Mouse (Mus musculus) heart, adult 2 months (tissue): ENCODE measurements at regions not wholly inside any gene's neighbourhood (a gene's known extent, or its start where the extent isn't known, plus 50 kb on each side); places are given as distances from the start of the nearest gene placed in this dataset.

Source experiments
- DNase-seq, 2 experiments: peaks; one replicate each; pipeline ENCODE4 v3.0.0; 2021
- H3K27ac ChIP-seq: fragments of 200-600 bp; 2 replicates; pipeline ENCODE4 v1.8.1; 2022
- H3K27me3 ChIP-seq: fragments of 200-500 bp; 2 replicates; pipeline ENCODE4 v1.6.1; 2012; ENCODE audit warnings: mild to moderate bottlenecking, low read length, inconsistent platforms, mixed read lengths; ENCODE audit not compliant: control insufficient read depth, insufficient read depth
- H3K36me3 ChIP-seq: fragments of 200-500 bp; 2 replicates; pipeline ENCODE4 v1.6.1; 2012; ENCODE audit warnings: low read length, inconsistent platforms; ENCODE audit not compliant: control insufficient read depth, insufficient read depth
- H3K4me1 ChIP-seq: fragments of 200-500 bp; 2 replicates; pipeline ENCODE4 v1.6.1; 2011; ENCODE audit warnings: low read length; ENCODE audit not compliant: control insufficient read depth, insufficient read depth
- H3K4me3 ChIP-seq: fragments of 200-600 bp; 2 replicates; pipeline ENCODE4 v1.8.1; 2022
- H3K79me2 ChIP-seq: fragments of 200-500 bp; replicated peaks from 2 replicates; pipeline ENCODE4 v1.6.1; 2012; ENCODE audit warnings: mild to moderate bottlenecking, inconsistent platforms, low read length, moderate library complexity, mixed read lengths; ENCODE audit not compliant: control insufficient read depth, insufficient read depth
- H3K9ac ChIP-seq: fragments of 200-500 bp; 2 replicates; pipeline ENCODE4 v1.6.1; 2012; ENCODE audit warnings: low read depth, mild to moderate bottlenecking, control low read depth, inconsistent platforms, low read length, mixed read lengths
- CTCF ChIP-seq: fragments of 200-600 bp; IDR thresholded peaks from 2 replicates; pipeline ENCODE4 v1.8.1; 2022; ENCODE audit warnings: antibody characterized with exemption, mild to moderate bottlenecking, moderate library complexity
- EP300 ChIP-seq: fragments of 200-500 bp; IDR thresholded peaks from 2 replicates; pipeline ENCODE4 v1.6.1; 2011; ENCODE audit warnings: low read depth, low read length, control low read depth; ENCODE audit not compliant: insufficient read depth
- POLR2A ChIP-seq: fragments of 200-500 bp; IDR thresholded peaks from 2 replicates; pipeline ENCODE4 v1.6.1; 2011; ENCODE audit warnings: mild to moderate bottlenecking, low read depth, low read length, control low read depth; ENCODE audit not compliant: insufficient read depth
- WGBS: fragments of 180-500 bp; shearing (Covaris S2); methylation state at CpG from one replicate; pipeline ENCODE4 v1.1.7; 2018; 5-methylcytosine and 5-hydroxymethylcytosine counted together
- intact Hi-C: fragments of 180-260 bp; cut with DNase I; formaldehyde crosslinking; loops from one replicate; pipeline ENCODE4 v1.15.1; 2025

GRCm38 (mm10) chrX:77451977-77452675 lies 58.7 kb upstream of the Tbl1x start:
- Histone ChIP-seq H3K9ac (no peak overlapping the region), H3K27ac (no peak overlapping the region), H3K4me3 (no peak overlapping the region), H3K79me2 (no peaks in the 10 kb centered on the region), H3K36me3 (no peaks in the 10 kb centered on the region), H3K4me1 (no peaks in the 10 kb centered on the region), H3K27me3 (no peaks in the 10 kb centered on the region)
- intact Hi-C loops, result no loop called here
- no peak for DNase-seq
- 92% methylated on average over 1 of the region's 1 CpGs for WGBS
- TF ChIP-seq POLR2A (no peak), CTCF (no peak), EP300 (no peak)
